Mouse (Mus musculus): ENCODE data around the gene Pth1r.

Pth1r gene

DNA sequence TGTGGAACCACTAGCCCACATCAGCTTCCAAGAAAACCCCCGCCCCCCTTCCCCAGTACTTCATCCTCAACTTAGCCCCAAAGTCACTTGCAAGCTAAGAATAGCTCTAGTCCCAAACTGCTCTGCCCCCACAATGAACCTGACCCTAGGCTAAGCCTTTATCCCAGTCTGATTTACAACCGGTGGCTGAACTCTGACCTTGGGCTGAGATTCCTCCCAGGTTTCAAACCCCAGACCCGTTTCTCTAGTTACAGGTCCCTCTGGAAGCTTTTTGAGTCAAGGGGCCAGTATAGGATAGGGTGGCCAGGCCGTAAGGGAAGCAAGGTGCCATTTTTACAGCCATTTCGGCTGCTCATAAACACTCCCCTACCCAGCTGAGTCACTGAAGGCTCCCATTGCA lies 707 bp downstream of the Pth1r start:
- DNase-seq: no peak

DNA sequence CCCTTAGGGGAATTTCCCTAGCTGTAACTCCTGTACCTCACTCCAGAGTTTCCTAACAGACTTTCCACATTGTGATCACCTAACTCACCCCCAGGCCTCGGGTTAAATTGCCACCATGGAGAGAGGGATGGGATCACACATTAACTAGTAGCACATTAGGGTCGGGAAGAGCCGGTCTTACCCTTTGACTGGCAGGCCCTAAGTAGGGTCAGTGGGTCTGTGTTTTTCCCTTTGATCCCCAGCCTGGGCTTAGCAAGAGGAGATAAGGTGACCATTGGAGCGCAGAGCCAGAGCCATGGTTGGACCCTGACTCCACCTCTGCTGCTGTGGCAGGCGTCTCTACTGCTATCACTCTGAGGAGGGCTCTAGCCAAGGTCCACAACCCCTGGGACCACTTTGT lies 1.2 kb downstream of the Pth1r start:
- no peak for DNase-seq

DNA sequence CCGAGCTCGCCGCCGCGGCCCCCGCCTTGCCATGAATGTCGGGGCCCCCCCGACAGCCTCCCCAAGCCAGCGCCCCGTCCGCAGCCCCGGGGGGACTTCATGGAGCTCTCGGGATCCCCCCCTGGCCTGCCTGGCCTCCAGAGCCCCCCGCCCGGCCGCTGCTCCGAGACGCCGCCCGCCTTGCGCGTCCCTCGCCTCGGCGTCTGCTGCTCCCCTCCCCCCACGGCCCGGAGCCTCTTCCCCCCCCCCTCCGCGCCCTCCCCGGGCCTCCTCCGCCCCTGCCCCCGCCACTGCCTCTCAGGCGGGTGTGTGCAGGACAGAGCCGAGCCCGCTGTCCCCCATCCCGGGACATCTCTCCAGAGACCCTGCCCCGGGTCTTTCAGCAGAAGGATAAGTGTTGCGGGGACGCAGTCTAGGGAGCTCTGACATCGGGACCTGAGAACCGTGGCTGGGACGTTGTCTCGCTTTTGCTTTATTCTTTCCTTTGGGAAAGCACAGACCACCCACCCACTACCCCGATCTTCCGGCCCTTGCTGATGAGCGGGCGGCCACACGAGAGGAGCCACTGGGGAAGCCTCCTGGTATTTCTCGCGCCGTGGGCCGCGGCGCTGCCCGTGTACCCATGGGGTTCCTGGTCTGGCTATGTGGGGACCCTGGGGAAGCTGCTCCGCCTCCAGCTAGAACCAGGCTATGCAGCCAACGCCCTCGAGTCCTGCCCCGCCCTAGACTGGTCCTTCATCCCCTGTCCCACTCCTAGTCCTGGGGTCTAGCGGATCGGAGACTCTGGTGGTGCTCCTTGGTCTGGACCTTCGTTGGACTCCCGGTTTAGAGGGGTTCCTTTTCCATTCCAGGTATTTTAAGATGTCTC lies 3.3 kb downstream of the Pth1r start:
- DNase-seq: no peak

DNA sequence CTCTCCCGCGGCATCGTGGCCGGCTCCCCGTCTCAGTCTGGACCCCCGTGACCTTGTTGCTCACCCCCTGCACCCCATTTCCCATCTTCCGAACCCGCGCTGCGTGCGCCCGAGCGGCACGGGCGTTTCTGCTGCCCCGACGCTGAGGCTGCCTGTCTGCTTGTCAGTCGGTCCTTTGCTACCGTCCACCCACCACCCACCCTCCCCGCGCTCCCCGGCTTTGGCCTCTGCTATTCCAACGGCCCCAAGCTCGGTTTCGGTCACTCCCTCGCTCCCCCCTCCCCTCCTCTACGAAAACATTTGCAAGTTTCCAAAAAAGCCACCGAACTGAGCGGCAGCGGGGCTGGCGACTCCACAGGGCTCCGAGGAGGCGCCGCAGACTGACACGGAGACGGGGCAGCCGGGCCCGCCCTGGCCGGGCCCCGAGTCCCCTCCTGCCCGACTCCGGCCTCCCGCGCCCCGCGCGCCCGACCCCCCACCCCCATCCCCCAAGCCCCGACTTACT lies 3.9 kb downstream of the Pth1r start:
- no peak for DNase-seq

DNA sequence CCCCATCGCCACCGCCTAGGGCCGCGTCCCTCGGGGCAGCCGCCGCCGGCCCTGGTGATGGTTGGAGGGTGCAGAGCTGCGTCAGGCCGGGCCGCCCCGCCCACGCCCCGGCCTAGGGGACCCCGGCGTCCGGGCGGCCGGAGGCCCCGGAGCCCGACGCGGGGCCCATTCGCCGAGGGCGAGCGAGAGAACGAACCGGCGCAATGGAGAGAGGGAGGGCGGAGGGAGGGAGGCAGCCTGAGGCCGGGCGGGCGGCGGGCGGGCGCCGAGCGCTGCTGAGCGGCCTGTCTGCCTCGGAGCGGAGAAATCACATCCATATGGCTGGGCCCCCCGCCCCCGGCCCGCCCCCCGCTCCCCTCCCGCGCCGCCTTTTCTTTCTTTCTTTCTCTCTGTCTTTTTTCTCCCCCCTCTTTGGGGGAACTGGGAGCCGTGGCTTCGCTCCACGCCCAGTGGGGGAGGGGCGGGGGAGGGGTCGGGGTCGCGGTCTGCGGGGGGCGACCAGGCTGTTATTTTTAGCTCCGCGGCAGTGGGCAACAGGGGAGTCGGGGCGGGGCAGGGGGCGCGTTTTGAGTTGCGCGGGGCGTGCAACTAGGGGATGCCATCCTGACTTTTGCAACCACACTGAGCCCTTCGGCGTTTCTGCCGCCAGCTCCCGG lies 4.5 kb downstream of the Pth1r start:
- DNase-seq: no peak

DNA sequence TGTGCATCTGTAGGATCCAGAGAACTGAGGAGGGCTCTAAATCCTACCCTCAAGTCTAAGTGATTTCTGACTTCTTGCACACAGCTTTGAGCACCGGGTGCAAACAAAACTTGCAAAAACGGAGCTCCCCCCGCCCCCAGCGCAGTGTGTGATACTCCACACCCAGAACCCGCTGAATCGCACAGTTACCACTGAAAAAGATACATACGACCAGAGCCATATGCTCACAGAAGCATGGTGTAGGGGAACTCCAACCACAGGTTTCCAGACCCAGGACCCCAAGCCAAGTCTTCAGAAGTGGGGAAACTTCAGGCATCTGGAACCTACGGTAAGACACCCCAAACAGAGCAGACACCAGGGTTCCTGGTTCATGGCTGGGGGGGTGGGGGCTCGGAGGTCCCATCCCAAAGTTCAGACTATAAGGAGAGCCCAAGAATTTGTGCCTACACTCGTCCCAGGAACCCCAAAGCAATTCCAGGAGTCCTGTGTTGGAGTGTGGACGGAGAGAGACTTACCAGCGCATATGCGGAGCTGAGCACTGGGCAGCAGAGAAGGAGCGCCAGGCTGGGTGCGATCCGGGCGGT lies 5.1 kb downstream of the Pth1r start, which contains the start of gene Myl3:
Myl3 (plus strand) TSS at position 151 of the 584 bp plus-strand sequence.
- no peak for DNase-seq

DNA sequence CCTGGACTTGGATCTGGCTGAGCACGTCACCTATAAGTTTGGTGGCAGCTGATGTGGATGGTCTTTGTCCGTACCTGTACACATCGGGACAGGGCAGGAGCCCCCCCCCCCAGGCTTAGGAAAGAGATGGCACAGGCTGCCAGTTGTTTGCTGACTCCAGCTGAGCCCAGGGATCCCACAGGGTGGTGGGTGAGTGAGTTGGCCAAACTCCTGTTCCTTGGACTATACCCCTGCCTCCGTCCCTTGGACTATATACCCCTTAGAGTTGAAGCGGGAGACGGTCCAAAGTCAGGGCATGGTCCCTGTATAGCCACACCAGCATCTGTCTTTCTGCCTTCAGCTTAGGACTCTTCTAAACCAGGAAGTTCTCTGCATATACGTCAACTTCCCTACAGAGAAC lies 7.0 kb downstream of the Pth1r start:
- no peak for DNase-seq

DNA sequence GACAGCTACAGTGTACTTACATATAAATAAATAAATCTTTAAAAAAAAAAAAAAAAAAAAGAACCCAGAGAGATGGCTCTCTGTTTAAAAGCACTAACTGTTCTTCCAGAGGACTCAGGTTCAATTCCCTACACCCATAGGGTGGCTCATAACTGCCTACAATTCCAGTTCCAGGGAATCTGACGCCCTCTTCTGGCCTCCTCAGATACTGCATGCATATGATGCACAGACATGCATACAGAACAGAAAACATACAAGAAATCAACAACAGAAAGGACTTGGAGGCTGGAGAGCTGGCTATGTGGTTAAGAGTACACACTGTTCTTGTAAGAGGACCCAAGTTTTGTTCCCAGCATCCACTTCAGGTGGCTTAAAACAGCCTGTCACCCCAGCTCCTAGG lies 8.9 kb downstream of the Pth1r start:
- no peak for DNase-seq

DNA sequence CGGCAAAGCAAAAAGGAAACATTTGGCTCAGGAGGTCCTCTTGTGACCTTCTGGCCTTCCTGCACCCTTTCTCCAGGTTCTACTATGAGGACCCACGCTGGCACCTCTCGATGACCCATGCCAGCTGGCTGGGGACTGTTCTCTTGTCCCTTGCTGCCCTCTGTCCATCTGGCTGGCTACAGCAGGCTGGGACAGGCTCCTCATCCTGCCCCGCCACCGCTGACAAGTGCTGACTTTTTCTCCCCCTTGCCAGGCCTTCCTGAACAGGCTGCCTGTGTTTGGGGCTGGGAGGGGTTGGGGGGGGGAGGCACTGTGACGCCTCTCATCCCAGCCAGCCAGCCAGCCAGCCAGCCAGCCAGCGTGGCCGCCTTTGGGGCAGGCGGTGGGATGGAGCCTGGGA lies 10.6 kb downstream of the Pth1r start:
- DNase-seq: no peak

DNA sequence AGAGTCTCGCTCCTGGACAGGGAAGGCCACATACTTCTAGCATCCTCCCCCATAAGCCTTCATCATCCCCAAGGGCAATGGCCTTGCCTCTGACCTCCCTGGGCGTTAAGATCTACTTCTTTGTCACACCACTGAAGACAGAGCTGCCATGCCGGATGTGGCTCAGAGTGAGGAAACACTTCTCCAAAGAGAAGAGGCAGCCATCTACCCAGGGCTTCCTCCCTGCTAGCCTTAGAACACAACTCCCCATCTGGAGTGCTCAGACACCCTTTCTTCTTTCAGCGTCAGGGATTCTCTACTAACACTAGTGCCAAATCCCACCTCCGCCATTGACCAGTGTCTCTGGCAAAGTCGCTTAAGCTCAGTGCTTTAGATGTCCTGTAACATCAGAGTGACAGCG lies 12.8 kb downstream of the Pth1r start:
- no peak for DNase-seq

DNA sequence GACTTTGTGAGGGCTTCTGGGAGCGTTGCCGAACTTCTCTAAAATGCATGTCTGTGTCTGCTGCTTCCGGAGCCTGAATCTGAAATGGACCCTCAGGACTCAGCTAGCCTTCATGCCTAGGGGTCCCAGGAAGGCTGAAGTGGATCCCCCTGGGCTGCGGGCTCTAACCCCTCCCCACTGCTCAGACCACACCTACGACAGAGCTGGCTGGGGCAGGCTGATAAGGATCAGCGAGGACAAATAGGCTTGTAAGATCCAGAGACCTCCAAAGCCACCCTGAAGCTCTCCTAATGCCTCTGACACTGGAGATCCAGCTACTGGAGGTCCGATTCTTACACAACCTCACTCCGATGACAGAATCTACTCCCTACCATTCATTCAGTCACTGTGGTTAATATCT lies 13.8 kb downstream of the Pth1r start:
- no peak for DNase-seq

DNA sequence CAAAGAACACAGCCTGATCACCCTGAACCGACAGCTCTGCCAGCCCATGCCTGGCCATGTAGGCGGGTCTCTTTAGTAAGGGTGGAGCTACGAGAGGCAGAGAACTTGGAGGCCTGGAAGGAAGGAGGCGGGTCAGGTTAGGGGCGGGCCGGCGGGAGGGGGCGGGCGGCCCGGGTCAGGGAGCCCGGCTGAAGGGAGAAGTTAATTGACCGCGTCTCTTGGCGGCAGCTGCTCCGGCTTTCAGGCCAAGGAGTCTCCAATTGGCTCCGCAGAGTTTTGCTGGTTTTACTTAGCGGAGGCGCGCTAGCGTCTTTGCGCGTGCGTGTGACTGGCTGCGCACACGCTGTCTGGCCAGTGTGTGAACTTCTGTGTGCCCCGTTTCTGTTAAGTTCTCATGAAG lies 14.3 kb downstream of the Pth1r start:
- no peak for DNase-seq

DNA sequence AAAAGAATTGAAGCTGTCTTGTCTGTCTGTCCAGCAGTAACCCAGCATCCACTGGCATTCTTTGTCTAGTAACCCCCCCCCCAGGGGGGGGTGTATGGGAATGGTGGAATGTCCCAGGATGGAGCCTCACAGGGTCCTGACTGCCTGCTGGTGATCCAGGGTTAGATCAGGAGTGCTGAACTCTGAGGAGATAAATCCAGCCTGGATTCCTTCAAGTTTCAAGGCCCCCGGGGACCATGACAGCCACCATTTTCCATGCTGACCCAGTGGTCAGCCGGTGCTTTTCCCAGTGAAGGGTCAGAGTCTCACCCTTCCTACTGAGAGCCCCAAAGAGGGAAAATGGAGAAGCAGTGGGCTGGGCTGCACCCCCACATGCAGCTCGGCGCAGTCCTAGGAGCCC lies 15.1 kb downstream of the Pth1r start:
- no peak for DNase-seq

DNA sequence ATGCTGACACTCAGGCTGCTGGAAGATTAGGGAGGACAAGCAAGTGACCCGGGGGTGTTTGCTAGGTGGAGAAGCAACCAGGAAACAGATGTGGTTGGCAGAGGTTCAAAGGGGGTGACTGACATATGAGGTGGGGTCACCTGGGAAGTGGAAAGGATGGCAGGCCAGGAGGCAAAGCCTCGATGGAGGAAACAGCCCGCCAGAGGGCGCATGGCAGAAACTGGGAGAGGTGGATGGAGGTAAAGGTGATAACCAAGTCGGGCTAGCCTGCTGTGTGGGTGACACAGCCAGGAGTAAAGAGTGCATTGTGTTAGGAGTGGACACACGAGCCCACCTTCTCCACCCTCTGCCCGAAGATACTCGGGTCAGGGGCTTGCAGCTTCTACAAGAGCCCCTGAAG lies 17.1 kb downstream of the Pth1r start:
- DNase-seq: no peak

DNA sequence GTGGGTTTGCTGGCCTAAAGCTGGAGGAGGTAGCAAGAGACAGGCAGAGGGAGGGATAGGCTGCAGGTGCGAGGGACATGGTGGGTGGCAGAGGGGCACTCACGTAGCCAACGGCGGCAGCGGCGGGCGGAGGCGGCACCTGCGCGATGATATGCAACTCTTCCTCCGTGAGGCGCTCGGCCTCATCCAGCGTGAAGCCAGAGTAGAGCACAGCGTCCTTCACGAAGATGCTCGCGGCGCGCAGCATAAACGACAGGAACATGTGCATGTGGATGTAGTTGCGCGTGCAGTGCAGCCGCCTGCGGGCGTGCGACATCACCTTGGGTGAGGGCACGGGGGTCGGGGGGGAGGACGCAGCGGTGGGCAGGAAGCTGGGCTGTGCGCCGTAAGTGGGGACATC lies 20.1 kb downstream of the Pth1r start:
- no peak for DNase-seq

DNA sequence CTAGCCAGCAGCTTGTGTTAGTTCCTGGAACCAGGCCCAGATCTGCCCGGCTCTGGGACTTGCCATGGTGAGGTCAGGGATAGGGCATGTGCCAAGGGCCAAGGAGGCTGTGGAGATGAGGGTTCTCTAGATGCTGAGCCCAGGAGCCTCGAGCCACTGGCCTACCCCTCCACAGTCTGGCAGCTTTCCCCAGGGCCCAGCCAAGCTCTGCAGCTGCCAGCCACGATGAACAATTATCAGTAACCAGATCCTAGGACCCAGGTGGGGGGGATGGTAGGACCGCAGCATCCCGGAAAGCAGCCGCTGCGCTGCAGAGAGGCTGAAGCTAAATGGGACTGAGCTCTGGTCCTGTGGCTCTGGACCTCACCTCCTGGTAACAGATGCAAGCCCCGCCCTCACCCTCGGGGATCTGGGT lies 21.2 kb downstream of the Pth1r start:
- no peak for DNase-seq

DNA sequence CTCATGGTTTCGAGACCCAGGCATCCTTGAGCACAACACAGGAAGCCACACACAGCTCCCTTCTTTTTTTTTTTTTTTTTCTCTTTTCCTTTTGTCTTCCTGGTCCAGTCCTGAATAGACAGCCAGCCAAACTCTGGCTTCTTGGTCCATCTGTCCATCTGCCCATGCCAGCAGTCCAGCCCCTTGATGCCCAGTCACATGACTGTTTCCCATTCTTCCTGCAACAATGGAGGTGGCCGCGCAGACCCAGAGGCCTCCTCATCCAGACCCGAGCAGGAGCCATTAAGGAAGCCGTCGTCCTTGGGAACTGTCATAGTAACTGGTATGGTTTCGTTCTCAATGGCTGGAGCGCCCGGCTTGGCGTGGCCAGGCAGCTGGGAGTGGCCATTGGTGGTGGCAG lies 24.9 kb downstream of the Pth1r start:
- DNase-seq: no peak

DNA sequence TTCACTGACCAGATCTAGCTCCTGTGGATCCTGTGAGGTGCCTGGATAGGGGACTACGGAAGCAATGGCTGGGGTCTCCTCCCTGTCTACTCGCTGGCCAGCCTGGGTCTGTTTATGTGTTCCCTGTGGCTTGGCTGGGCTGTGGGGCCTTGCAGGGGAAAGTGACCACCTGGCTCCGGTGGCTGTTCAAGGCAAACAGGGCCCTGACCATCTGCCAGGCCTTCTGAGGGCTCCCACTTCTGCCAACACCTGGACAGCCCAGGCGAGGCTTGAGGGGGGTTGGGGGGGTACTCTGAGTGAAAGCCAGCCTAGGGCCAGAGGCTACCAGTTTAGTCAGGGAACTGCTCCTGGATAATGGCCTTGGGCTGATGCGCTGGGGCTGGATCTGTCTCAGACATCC lies 27.0 kb downstream of the Pth1r start:
- no peak for DNase-seq

DNA sequence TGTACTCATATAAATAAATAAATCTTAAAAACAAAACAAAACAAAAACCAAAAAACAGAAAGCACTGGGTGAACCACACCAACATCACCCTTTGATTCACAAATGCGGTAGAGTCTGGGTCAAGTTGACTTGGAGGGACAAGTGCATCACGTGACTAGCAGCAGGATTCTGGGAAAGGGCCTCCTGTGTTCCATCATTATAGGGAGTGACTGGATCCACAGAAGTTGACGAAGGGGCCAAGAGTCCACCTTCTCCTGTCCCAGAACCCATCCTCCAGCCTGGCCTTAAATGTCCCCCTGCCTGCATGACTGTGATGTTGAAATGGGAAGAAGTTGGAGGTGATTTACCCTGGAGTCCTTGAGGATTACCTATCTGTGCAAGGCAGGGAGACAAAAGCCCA lies 28.1 kb downstream of the Pth1r start:
- DNase-seq: no peak

DNA sequence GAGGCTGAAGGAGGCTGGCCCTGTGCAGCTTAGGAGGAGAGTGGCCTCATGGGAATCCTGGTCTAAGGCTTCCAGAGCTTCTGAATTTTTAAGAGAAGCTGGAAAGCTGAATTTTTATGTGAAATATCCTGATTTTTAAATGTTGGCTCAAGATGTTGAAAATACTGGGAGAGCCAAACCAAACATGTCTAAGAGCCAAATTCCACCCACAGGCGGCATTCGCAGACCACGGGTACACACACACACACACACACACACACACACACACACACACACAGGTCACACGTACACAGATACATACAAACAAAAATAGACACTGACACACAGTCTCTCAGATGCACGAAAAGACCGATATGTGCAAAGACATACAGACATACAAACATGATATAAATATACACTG lies 28.9 kb downstream of the Pth1r start:
- DNase-seq: no peak

DNA sequence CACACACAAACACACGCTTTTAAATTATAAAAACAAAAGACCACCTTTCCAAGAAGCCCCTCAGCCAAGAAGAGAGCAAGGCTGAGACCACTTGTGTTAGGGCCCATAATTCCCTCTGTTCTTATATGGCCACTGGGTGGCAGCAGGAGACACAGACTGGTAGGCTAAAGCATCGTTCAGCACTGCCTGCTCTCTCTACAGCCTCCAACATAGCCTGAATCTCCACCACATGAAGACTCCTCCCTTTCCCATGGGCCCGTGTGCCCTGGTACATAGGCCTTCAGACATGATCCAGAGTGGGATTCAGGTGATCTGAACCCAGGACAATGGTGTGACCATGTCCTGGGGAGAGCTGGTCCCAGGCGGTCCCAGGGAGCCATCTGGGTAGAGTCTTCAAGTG lies 30.2 kb downstream of the Pth1r start:
- no peak for DNase-seq

DNA sequence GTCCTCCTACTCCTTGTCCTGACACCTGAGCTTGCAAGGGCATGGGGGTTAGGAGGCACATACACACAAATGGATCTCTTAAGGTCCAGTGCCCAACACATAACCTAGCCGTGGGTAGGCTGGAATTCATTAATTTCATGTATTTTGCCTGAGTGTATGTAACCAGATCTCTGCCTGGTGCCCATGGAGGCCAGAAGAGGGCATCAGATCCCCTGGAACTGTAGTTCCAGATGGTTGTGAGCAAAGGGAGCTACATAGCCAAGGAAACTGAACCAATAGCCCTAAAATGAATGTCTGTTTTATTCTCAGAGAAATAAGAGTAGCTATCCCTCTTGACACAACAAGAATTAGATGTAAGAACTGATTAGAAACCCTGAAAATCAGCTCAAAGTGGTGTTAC lies 31.5 kb downstream of the Pth1r start:
- no peak for DNase-seq

DNA sequence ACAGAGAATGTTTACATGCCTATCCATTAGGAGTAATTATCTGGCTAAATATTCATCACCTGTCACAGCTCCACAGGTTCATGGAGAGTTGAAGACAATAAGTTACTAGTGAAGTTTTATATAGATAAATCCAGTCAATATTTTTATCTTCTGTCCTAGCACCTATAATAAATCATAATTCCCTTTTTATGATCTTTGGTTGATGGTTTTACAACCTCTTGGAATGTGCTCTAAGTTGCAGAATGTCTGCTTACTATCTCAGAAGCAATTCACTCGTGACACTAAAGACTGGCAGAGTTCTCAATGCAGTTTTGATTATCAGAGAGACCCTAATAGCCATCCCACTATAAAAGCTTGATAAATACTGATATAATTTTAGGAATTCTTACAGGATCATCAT lies 33.6 kb downstream of the Pth1r start:
- no peak for DNase-seq

DNA sequence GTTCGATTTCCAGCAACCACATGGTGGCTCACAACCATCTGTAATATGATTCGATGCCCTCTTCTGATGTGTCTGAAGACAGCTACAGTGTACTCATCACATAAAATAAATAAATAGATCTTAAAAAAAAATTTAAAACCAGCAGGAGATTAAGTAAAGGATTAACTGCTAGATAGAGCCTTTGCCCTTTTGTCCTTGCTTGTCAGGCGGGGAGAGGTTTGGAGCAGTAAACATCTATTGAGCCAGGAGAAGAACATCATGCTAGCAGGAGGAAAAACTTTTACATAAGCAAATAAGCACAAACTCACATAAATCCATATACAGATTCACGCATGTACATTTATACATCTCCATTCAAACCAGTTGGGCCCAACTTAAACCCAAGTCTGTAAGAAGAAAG lies 34.4 kb downstream of the Pth1r start:
- no peak for DNase-seq

All from cerebellum, adult 11 months (tissue).